Comparison of ENCODE assay signal across 8 mouse cellular contexts in genomic region chr2:109692266-109693177, GRCm38 (mm10). TPM values are rescaled to one million over a fixed set of nuclear protein-coding genes. Genes with fewer than 3 reads are reported as not detected.
A peak's percentile ranks its signal among the peaks of the same experiment; 100 is the strongest.
DNase-seq lines count a peak whose midpoint lies in the region; ATAC-seq lines count a peak whose summit lies in the region.

No protein-coding gene starts in this region.

- H3K4me3 ChIP-seq in kidney, embryonic 16.5 days (ENCODE audit: low read length): peak overlapping the region; percentile 53
- H3K4me3 ChIP-seq in hindbrain, embryonic 12.5 days: peak overlapping the region; percentile 59
- peak overlapping the region; percentile 54 for H3K4me3 ChIP-seq in liver, embryonic 11.5 days (ENCODE audit: low read depth, low read length)

- H3K4me2 ChIP-seq in kidney, embryonic 16.5 days (replicated peaks; ENCODE audit: low read depth, low read length): peak overlapping the region; percentile 57
- H3K4me2 ChIP-seq in hindbrain, embryonic 12.5 days (replicated peaks): peak overlapping the region; percentile 91
- H3K4me2 ChIP-seq in liver, embryonic 11.5 days: peak overlapping the region; percentile 72

- peaks cover 56% of the 10 kb centered on the region for H3K27me3 ChIP-seq in kidney, embryonic 16.5 days (ENCODE audit: insufficient read depth, low read length)
- H3K27me3 ChIP-seq in hindbrain, embryonic 12.5 days: peaks cover 4% of the 10 kb centered on the region; the same call in 1 of the 2 replicates
- H3K27me3 ChIP-seq in liver, embryonic 11.5 days (replicated peaks; ENCODE audit: control insufficient read depth, insufficient read depth, low read length): peaks cover 32% of the 10 kb centered on the region

- H3K36me3 ChIP-seq in kidney, embryonic 16.5 days (ENCODE audit: insufficient read depth, low read length): no peaks in the 10 kb centered on the region
- H3K36me3 ChIP-seq in hindbrain, embryonic 12.5 days: no peaks in the 10 kb centered on the region
- H3K36me3 ChIP-seq in liver, embryonic 11.5 days (ENCODE audit: control insufficient read depth, insufficient read depth, low read length): no peaks in the 10 kb centered on the region

- H3K9me3 ChIP-seq in kidney, embryonic 16.5 days (ENCODE audit: low read length): no peaks in the 10 kb centered on the region
- no peaks in the 10 kb centered on the region for H3K9me3 ChIP-seq in hindbrain, embryonic 12.5 days (replicated peaks)
- H3K9me3 ChIP-seq in liver, embryonic 11.5 days (ENCODE audit: control insufficient read depth, low read length): no peaks in the 10 kb centered on the region

- 0 out of 2 replicates have a peak, but pooled peaks have one; percentile 21 for ATAC-seq in kidney, embryonic 16.5 days (ENCODE audit: low FRiP score, low TSS enrichment)
- peak; percentile 13; the same call in 1 of the 2 replicates for ATAC-seq in hindbrain, embryonic 12.5 days (ENCODE audit: low FRiP score)
- peak; percentile 11; the same call in 1 of the 2 replicates for ATAC-seq in liver, embryonic 11.5 days (replicated peaks; ENCODE audit: low FRiP score)
- no peak for ATAC-seq in CD4-positive, CD25-positive, alpha-beta regulatory T cell, adult 4 months

- 3% methylated on average over 34 of the region's 34 CpGs for WGBS in kidney, embryonic 16.5 days
- 4% methylated on average over 34 of the region's 34 CpGs for WGBS in hindbrain, embryonic 12.5 days
- WGBS in liver, embryonic 11.5 days: 6% methylated on average over 34 of the region's 34 CpGs

- no peak overlapping the region for H3K9ac ChIP-seq in kidney, embryonic 16.5 days (replicated peaks; ENCODE audit: low read length)
- peak overlapping the region; percentile 62 for H3K9ac ChIP-seq in hindbrain, embryonic 12.5 days
- H3K9ac ChIP-seq in liver, embryonic 11.5 days (ENCODE audit: low read depth, low read length): no peak overlapping the region

- H3K4me1 ChIP-seq in kidney, embryonic 16.5 days (ENCODE audit: insufficient read depth, low read length): peaks cover 4% of the 10 kb centered on the region
- peaks cover 30% of the 10 kb centered on the region; the same call in 1 of the 2 replicates for H3K4me1 ChIP-seq in hindbrain, embryonic 12.5 days
- no peaks in the 10 kb centered on the region for H3K4me1 ChIP-seq in liver, embryonic 11.5 days (replicated peaks; ENCODE audit: control insufficient read depth, insufficient read depth, low read length)

- no peak for DNase-seq in kidney, postnatal 14 days
- peak; percentile 63 to 69 for DNase-seq in cerebellum, postnatal 10 days
- DNase-seq in liver, embryonic 11.5 days (ENCODE audit: low spot score): no peak
- DNase-seq in right cerebral cortex, postnatal 10 days (ENCODE audit: low spot score in 2 of 2): peak; percentile 62 to 74
- no peak for DNase-seq in adrenal gland, adult 8-10 months

- no peak overlapping the region for H3K27ac ChIP-seq in kidney, embryonic 16.5 days (ENCODE audit: low read length)
- H3K27ac ChIP-seq in hindbrain, embryonic 12.5 days: no peak overlapping the region
- no peak overlapping the region for H3K27ac ChIP-seq in liver, embryonic 11.5 days (ENCODE audit: low read depth, low read length)

RNA-seq across cellular contexts. Expression of gene Bdnf, which starts 18.0 kb away (rescaled TPM):
- polyA plus RNA-seq in kidney, embryonic 16.5 days (2015; fragmentation: Nextera tagmentation; extraction: Ambion mirVana): 0.69 and 1.2 TPM in 2 replicates
- polyA plus RNA-seq in hindbrain, embryonic 12.5 days (2016; fragmentation: Nextera tagmentation; extraction: Ambion mirVana): 3.2 and 4.3 TPM in 2 replicates
- polyA plus RNA-seq in liver, embryonic 11.5 days (2014; fragmentation: Nextera tagmentation; extraction: Ambion mirVana): 0.74 and 0.87 TPM in 2 replicates
- under 1 TPM in 2 of 4 experiments, not detected in 2; 0.14 to 0.23 TPM for total RNA-seq in adrenal gland, adult 8-10 months (2022)
- not detected for polyA plus RNA-seq in CD4-positive, CD25-positive, alpha-beta regulatory T cell, adult 4 months (2017; shearing (Covaris generic))

Comparison
In these comparisons a context has a peak if more than half of its experiments do, and no peak if none do; other contexts are left out.
1. DNase-seq: peak in cerebellum, postnatal 10 days (2 of 2) and right cerebral cortex, postnatal 10 days (2 of 2); none in kidney, postnatal 14 days (single experiment), liver, embryonic 11.5 days (single experiment) and adrenal gland, adult 8-10 months (single experiment).
2. Peak in every context shown above with its lines, with median percentiles within 50 percentile points of each other: H3K4me2 ChIP-seq and H3K4me3 ChIP-seq.